Mouse (Mus musculus) MEL (cell line): Measurements from ENCODE around the gene Lbx2.

Source experiments
- CTCF ChIP-seq, 3 experiments: IDR thresholded peaks in 2 of 3; conservative IDR thresholded peaks in 1 of 3; 2 replicates each; pipeline ENCODE4 v1.5.1; 2011 to 2012; ENCODE audit warnings: low read length in 3 of 3, low read depth in 2 of 3, mild to moderate bottlenecking in 2 of 3, improper control_type of control experiment in 1 of 3, inconsistent platforms in 1 of 3, mixed read lengths in 1 of 3, moderate library complexity in 1 of 3; ENCODE audit not compliant: control insufficient read depth in 1 of 3, insufficient read depth in 1 of 3, poor library complexity in 1 of 3, severe bottlenecking in 1 of 3
- EP300 ChIP-seq, 2 experiments: IDR thresholded peaks; 2 replicates each; pipeline ENCODE4 v1.6.1; 2011; ENCODE audit warnings: improper control_type of control experiment in 2 of 2, low read length in 2 of 2, low read depth in 1 of 2, mild to moderate bottlenecking in 1 of 2

- TF ChIP-seq CTCF (IDR thresholded peaks at IDR 0.05 in 2 of 3, conservative IDR thresholded peaks at IDR 0.05 in 1 of 3; ENCODE audit: control insufficient read depth in 1 of 3, insufficient read depth in 1 of 3, low read depth in 2 of 3, low read length in 3 of 3, poor library complexity in 1 of 3, severe bottlenecking in 1 of 3) = no peak
- TF ChIP-seq EP300 (IDR thresholded peaks at IDR 0.05; ENCODE audit: low read depth in 1 of 2, low read length in 2 of 2) = no peak
Measured at GRCm38 (mm10) chr6:83080210-83080609, 6.0 kb upstream of the Lbx2 start.
